Mouse (Mus musculus) stomach, postnatal 0 days (tissue): ENCODE data around the gene Trafd1. TPM values are rescaled to one million over a fixed set of nuclear protein-coding genes. Genes with fewer than 3 reads are reported as not detected.
"Not testable (repeated sequence)": the region's sequence is repeated elsewhere in the genome, so short reads cannot be mapped to it uniquely, and the experiment has no call there.

Experiments used
- ATAC-seq: fragments of 200-750 bp; cut with Nextera tagmentation; 2 replicates; pipeline ENCODE4 v1.8.0; 2017; ENCODE audit not compliant: low FRiP score, low TSS enrichment
- DNase-seq: peaks from one replicate; pipeline ENCODE4 v3.0.0-alpha.2; 2016; ENCODE audit warnings: low spot score
- H3K27ac ChIP-seq: fragments of 300-500 bp; sonication (generic); replicated peaks from 2 replicates; pipeline ENCODE4 v1.5.1; 2014; ENCODE audit warnings: mild to moderate bottlenecking, control low read depth
- H3K27me3 ChIP-seq: fragments of 300-500 bp; sonication (generic); 2 replicates; pipeline ENCODE4 v1.6.1; 2014; ENCODE audit warnings: low read length; ENCODE audit not compliant: control insufficient read depth, insufficient read depth
- H3K36me3 ChIP-seq: fragments of 300-500 bp; sonication (generic); 2 replicates; pipeline ENCODE4 v1.6.1; 2014; ENCODE audit warnings: low read length, mixed read lengths; ENCODE audit not compliant: control insufficient read depth, insufficient read depth
- H3K4me1 ChIP-seq: fragments of 300-500 bp; sonication (generic); replicated peaks from 2 replicates; pipeline ENCODE4 v1.6.1; 2014; ENCODE audit warnings: antibody characterized with exemption; ENCODE audit not compliant: control insufficient read depth, insufficient read depth
- H3K4me2 ChIP-seq: fragments of 300-500 bp; sonication (generic); replicated peaks from 2 replicates; pipeline ENCODE4 v1.6.1; 2014; ENCODE audit warnings: low read depth, mild to moderate bottlenecking, control low read depth, moderate library complexity
- H3K4me3 ChIP-seq: fragments of 300-500 bp; sonication (generic); 2 replicates; pipeline ENCODE4 v1.5.1; 2014; ENCODE audit warnings: low read depth, low read length, control low read depth
- H3K9ac ChIP-seq: fragments of 300-500 bp; sonication (generic); 2 replicates; pipeline ENCODE4 v1.6.1; 2014; ENCODE audit warnings: mild to moderate bottlenecking, low read length, control low read depth, mixed read lengths
- H3K9me3 ChIP-seq: fragments of 300-500 bp; sonication (generic); 2 replicates; pipeline ENCODE4 v1.6.1; 2016; ENCODE audit warnings: low read length; ENCODE audit not compliant: control insufficient read depth
- CTCF ChIP-seq: IDR thresholded peaks from 2 replicates; pipeline ENCODE4 v1.5.1; 2016; ENCODE audit warnings: antibody characterized with exemption, low read depth, mild to moderate bottlenecking, moderate library complexity
- EP300 ChIP-seq: optimal IDR thresholded peaks from 2 replicates; pipeline ENCODE3; 2016; ENCODE audit warnings: antibody characterized with exemption
- WGBS: fragments of 180-500 bp; shearing (Covaris S2); extraction: QIAGEN DNeasy Blood & Tissue Kit; methylation state at CpG from one replicate; pipeline ENCODE4 v1.1.7; 2014; 5-methylcytosine and 5-hydroxymethylcytosine counted together
- polyA plus RNA-seq: library from polyadenylated mRNA; unstranded; fragments of >200 nt; fragmentation: Nextera tagmentation; extraction: Ambion mirVana; gene quantifications from 2 replicates; pipeline ENCODE4 v1.2.1, GENCODE M21; 2015

Gene Trafd1
- polyA plus RNA-seq, 1 experiment from 2014 or later, result 57.2 TPM

- Histone ChIP-seq H3K9ac (no peak overlapping the region), H3K36me3 (peaks cover 25% of the 10 kb centered on the region), H3K4me1 (peaks cover 3% of the 10 kb centered on the region), H3K27ac (no peak overlapping the region), H3K4me2 (no peak overlapping the region), H3K9me3 (no peaks in the 10 kb centered on the region), H3K4me3 (no peak overlapping the region), H3K27me3 (no peaks in the 10 kb centered on the region)
- WGBS, result 96% methylated on average over 2 of the region's 2 CpGs
- DNase-seq (no peak), ATAC-seq (no peak)
- TF ChIP-seq CTCF (peak; percentile 71), EP300 (no peak)
Observed at GRCm38 (mm10) chr5:121380692-121381091, 4.7 kb downstream of the Trafd1 start.

DNA sequence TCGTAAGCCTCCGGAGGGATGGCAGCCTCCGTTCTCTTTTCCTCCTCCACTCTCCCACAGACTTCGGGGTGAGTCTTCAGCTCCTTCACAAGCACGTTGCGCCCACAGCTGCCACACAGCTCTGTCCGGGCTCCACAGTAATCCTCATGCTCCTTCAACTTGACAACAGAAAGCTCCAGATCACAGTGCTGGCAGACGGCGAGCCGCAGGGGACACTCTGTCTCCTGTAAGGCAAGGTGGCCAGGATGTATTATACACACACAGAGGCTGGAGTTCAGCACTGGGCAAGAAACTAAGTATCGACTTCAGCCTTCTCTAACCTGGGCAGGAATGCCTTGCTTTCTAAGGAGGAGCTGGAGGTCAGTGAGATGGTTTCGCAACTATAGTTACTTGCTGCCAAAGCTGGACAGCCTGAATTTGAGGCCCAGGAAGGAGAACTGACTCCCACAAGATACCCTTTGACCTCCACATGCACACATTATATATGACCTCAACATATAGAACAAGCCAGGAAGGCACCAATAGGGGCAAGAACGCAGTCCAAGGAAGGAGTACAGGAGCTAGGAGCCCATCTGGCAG is 6.7 kb downstream of the Trafd1 start:
- TF ChIP-seq CTCF (no peak), EP300 (no peak)
- no peak for DNase-seq
- no peaks in the 10 kb centered on the region for H3K9me3 ChIP-seq
- no peak overlapping the region for H3K4me2 ChIP-seq
- ATAC-seq, result no peak
- no peaks in the 10 kb centered on the region for H3K27me3 ChIP-seq
- H3K9ac ChIP-seq, result no peak overlapping the region
- H3K36me3 ChIP-seq, result peaks cover 41% of the 10 kb centered on the region
- no peak overlapping the region for H3K27ac ChIP-seq
- 83% methylated on average over 13 of the region's 13 CpGs for WGBS
- peaks cover 3% of the 10 kb centered on the region; the same call in 1 of the 2 replicates for H3K4me1 ChIP-seq
- H3K4me3 ChIP-seq, result no peak overlapping the region

DNA sequence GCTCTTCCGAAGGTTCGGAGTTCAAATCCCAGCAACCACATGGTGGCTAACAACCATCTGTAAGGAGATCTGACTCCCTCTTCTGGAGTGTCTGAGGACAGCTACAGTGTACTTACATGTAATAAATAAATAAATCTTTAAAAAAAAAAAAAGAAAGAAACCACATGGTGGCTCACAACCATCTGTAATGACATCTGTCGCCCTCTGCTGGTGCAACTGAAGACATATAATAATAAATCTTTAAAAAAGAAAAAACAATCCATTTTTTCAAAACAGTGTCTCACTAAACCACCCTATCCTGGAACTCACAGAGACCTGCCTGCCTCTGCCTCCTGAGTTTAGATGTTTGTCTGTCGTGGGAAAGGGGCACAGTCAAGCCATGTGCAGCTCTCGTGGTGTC is 8.5 kb downstream of the Trafd1 start:
- TF ChIP-seq CTCF, result peak; percentile 67
- H3K4me1 ChIP-seq, H3K4me2 ChIP-seq, H3K9ac ChIP-seq, H3K27ac ChIP-seq, H3K9me3 ChIP-seq, H3K4me3 ChIP-seq, H3K27me3 ChIP-seq, ATAC-seq: not testable (repeated sequence)
- DNase-seq, result peak; percentile 56
- 75% methylated on average over 5 of the region's 5 CpGs for WGBS
- H3K36me3 ChIP-seq, result peaks cover 57% of the 10 kb centered on the region

- no peaks in the 10 kb centered on the region for H3K27me3 ChIP-seq
- no peak overlapping the region for H3K4me3 ChIP-seq
- H3K4me2 ChIP-seq, result no peak overlapping the region
- TF ChIP-seq CTCF (no peak), EP300 (no peak)
- no peak for DNase-seq
- 87% methylated on average over 3 of the region's 3 CpGs for WGBS
- H3K27ac ChIP-seq, result no peak overlapping the region
- H3K9ac ChIP-seq, result no peak overlapping the region
- no peak for ATAC-seq
- no peaks in the 10 kb centered on the region for H3K4me1 ChIP-seq
- H3K36me3 ChIP-seq, result peaks cover 50% of the 10 kb centered on the region
- H3K9me3 ChIP-seq, result no peaks in the 10 kb centered on the region
Observed at GRCm38 (mm10) chr5:121374790-121375189, 10.6 kb downstream of the Trafd1 start.

- no peaks in the 10 kb centered on the region for H3K9me3 ChIP-seq
- no peak overlapping the region for H3K9ac ChIP-seq
- WGBS, result 89% methylated on average over 6 of the region's 6 CpGs
- H3K4me2 ChIP-seq, result no peak overlapping the region
- TF ChIP-seq CTCF, result no peak
- DNase-seq (no peak), ATAC-seq (no peak)
- no peak overlapping the region for H3K4me3 ChIP-seq
- H3K27ac ChIP-seq, result no peak overlapping the region
- peaks cover 33% of the 10 kb centered on the region for H3K36me3 ChIP-seq
- no peaks in the 10 kb centered on the region for H3K4me1 ChIP-seq
- H3K27me3 ChIP-seq, result no peaks in the 10 kb centered on the region
Observed at GRCm38 (mm10) chr5:121371712-121372111, 13.7 kb downstream of the Trafd1 start.

DNA sequence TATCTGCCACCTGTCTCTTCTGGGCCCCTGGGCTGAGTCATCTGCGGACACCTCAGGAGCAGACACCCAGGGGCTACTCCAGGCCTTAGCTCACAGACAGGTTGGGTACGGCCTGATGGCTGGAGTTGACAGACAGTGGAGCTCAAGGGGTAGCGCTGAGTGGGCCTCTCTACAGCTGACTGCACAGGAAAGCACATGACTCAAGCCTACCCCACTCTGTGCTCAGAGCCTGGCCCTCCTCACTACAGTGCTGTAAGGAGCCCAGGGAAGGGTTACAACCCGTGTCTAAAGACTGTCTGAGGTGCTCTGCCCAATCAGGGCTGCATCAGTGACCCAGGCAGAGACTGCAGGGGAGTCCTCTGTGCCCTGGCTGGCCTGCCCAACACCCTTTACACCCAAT is 18.2 kb downstream of the Trafd1 start:
- Histone ChIP-seq H3K36me3 (peaks cover 27% of the 10 kb centered on the region), H3K9ac (no peak overlapping the region), H3K4me2 (no peak overlapping the region), H3K4me1 (no peaks in the 10 kb centered on the region), H3K27me3 (no peaks in the 10 kb centered on the region), H3K27ac (no peak overlapping the region), H3K4me3 (no peak overlapping the region), H3K9me3 (no peaks in the 10 kb centered on the region)
- ATAC-seq (peak; percentile 21; the same call in 1 of the 2 replicates), DNase-seq (no peak)
- WGBS, result 87% methylated on average over 4 of the region's 4 CpGs
- no peak for TF ChIP-seq CTCF
- no peak for TF ChIP-seq EP300
